Mouse (Mus musculus): ENCODE measurements around the gene Krt33a. TPM values are rescaled to one million over a fixed set of nuclear protein-coding genes. Genes with fewer than 3 reads are reported as not detected.

Krt33a gene
- total and polyA plus RNA-seq, 3 experiments = not detected

GRCm38 (mm10) chr11:99985291-99986092, 30.5 kb downstream of the Krt33a start:
- H3K27me3 ChIP-seq (ENCODE audit: control insufficient read depth in 1 of 2, insufficient read depth in 2 of 2, low read length in 2 of 2) = no peaks in the 10 kb centered on the region
- no peaks in the 10 kb centered on the region for H3K9me3 ChIP-seq (replicated peaks; ENCODE audit: insufficient read depth, low read length)
- H3K36me3 ChIP-seq (ENCODE audit: control insufficient read depth in 1 of 2, insufficient read depth in 2 of 2, low read length in 2 of 2) = no peaks in the 10 kb centered on the region
- H3K9ac ChIP-seq (ENCODE audit: control insufficient read depth, low read depth, low read length, poor library complexity, severe bottlenecking) = no peak overlapping the region
- no peak overlapping the region for H3K27ac ChIP-seq (ENCODE audit: control insufficient read depth, low read depth, low read length)
- no peaks in the 10 kb centered on the region for H3K4me1 ChIP-seq (ENCODE audit: control insufficient read depth in 1 of 2, insufficient read depth in 2 of 2, low read length in 2 of 2)
- H3K4me3 ChIP-seq (ENCODE audit: control insufficient read depth in 1 of 2, insufficient read depth in 1 of 2, low read depth in 2 of 2, low read length in 2 of 2) = no peak overlapping the region
- no peaks in the 10 kb centered on the region for H3K79me2 ChIP-seq (ENCODE audit: control insufficient read depth, insufficient read depth, low read length, poor library complexity)
- TF ChIP-seq TBP (IDR thresholded peaks at IDR 0.05; ENCODE audit: low read depth, low read length) (no peak), USF2 (IDR thresholded peaks at IDR 0.05; ENCODE audit: borderline replicate concordance in 1 of 2, insufficient read depth in 1 of 2, low read depth in 1 of 2, low read length in 2 of 2) (no peak), JUND (IDR thresholded peaks at IDR 0.05; ENCODE audit: low read depth, low read length) (no peak), MYC (IDR thresholded peaks at IDR 0.05; ENCODE audit: low read depth, low read length) (no peak), EP300 (IDR thresholded peaks at IDR 0.05; ENCODE audit: low read depth in 1 of 2, low read length in 2 of 2) (no peak), MAX (IDR thresholded peaks at IDR 0.05; ENCODE audit: low read length) (no peak), NELFE (IDR thresholded peaks at IDR 0.05; ENCODE audit: low read depth, low read length) (no peak), POLR2A (IDR thresholded peaks at IDR 0.05; ENCODE audit: control insufficient read depth in 1 of 2, insufficient read depth in 1 of 2, low read depth in 1 of 2, low read length in 2 of 2, poor library complexity in 1 of 2) (no peak), SIN3A (IDR thresholded peaks at IDR 0.05; ENCODE audit: low read length) (no peak), ZNF384 (IDR thresholded peaks at IDR 0.05; ENCODE audit: low read depth, low read length) (no peak), MXI1 (IDR thresholded peaks at IDR 0.05; ENCODE audit: low read depth, low read length) (no peak), USF1 (IDR thresholded peaks at IDR 0.05; ENCODE audit: low read depth, low read length) (no peak), ZMIZ1 (IDR thresholded peaks at IDR 0.05; ENCODE audit: low read depth, low read length) (no peak)
- DNase-seq (ENCODE audit: low read depth, low spot score) = no peak

GRCm38 (mm10) chr11:99983442-99983841, 32.6 kb downstream of the Krt33a start:
- H3K27me3 ChIP-seq (ENCODE audit: control insufficient read depth in 1 of 2, insufficient read depth in 2 of 2, low read length in 2 of 2) = no peaks in the 10 kb centered on the region
- H3K9me3 ChIP-seq (replicated peaks; ENCODE audit: insufficient read depth, low read length) = no peaks in the 10 kb centered on the region
- no peak overlapping the region for H3K9ac ChIP-seq (ENCODE audit: control insufficient read depth, low read depth, low read length, poor library complexity, severe bottlenecking)
- no peak overlapping the region for H3K27ac ChIP-seq (ENCODE audit: control insufficient read depth, low read depth, low read length)
- TF ChIP-seq CHD1 (IDR thresholded peaks at IDR 0.05; ENCODE audit: low read depth, low read length) (no peak), HCFC1 (IDR thresholded peaks at IDR 0.05; ENCODE audit: low read depth, low read length) (no peak), NELFE (IDR thresholded peaks at IDR 0.05; ENCODE audit: low read depth, low read length) (no peak), BHLHE40 (IDR thresholded peaks at IDR 0.05; ENCODE audit: borderline replicate concordance, low read depth, low read length) (no peak), TCF12 (IDR thresholded peaks at IDR 0.05; ENCODE audit: low read depth, low read length) (no peak), NRF1 (IDR thresholded peaks at IDR 0.05; ENCODE audit: insufficient read depth, low read depth, low read length, poor library complexity, severe bottlenecking) (no peak)
- no peaks in the 10 kb centered on the region for H3K4me1 ChIP-seq (ENCODE audit: control insufficient read depth in 1 of 2, insufficient read depth in 2 of 2, low read length in 2 of 2)
- H3K36me3 ChIP-seq (ENCODE audit: control insufficient read depth in 1 of 2, insufficient read depth in 2 of 2, low read length in 2 of 2) = no peaks in the 10 kb centered on the region
- no peak overlapping the region for H3K4me3 ChIP-seq (ENCODE audit: control insufficient read depth in 1 of 2, insufficient read depth in 1 of 2, low read depth in 2 of 2, low read length in 2 of 2)
- no peaks in the 10 kb centered on the region for H3K79me2 ChIP-seq (ENCODE audit: control insufficient read depth, insufficient read depth, low read length, poor library complexity)
- DNase-seq (ENCODE audit: low read depth, low spot score) = no peak
